Comparison of ENCODE assay signal across 8 mouse cellular contexts in the genomic region with DNA sequence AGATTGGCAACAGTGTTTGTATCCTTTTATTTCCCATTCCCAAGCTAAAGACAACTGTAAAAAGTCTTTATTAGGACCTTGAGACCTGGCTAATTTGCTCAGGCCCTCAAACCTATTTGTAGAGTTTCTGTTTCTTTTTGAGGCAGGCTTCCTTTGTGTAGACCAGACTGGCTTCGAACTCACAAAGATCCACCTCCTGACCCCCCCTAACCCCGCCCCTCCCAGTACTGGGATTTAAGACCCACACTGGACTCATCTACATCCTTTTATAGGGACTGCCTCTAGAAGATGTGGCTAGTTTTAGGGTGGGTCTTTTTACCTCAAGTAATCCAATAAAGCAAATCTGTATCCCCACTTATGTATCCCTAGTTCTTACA. TPM values are rescaled to one million over a fixed set of nuclear protein-coding genes. Genes with fewer than 3 reads are reported as not detected.
DNase-seq lines count a peak whose midpoint lies in the region; ATAC-seq and TF ChIP-seq lines count a peak whose summit lies in the region.

No protein-coding gene starts in this region.

- peaks cover 36% of the 10 kb centered on the region for H3K36me3 ChIP-seq in heart, embryonic 10.5 days
- peaks cover 43% of the 10 kb centered on the region for H3K36me3 ChIP-seq in E14TG2a.4 (ENCODE audit: insufficient read depth, low read length)
- peaks cover 18% of the 10 kb centered on the region for H3K36me3 ChIP-seq in forebrain, embryonic 16.5 days (ENCODE audit: control insufficient read depth, insufficient read depth)
- H3K36me3 ChIP-seq in liver, embryonic 16.5 days (ENCODE audit: control insufficient read depth, insufficient read depth) = peaks cover 28% of the 10 kb centered on the region

- H3K9me3 ChIP-seq in heart, embryonic 10.5 days = no peaks in the 10 kb centered on the region
- H3K9me3 ChIP-seq in E14TG2a.4 (ENCODE audit: low read length) = no peaks in the 10 kb centered on the region
- H3K9me3 ChIP-seq in forebrain, embryonic 16.5 days (ENCODE audit: control insufficient read depth, low read length) = no peaks in the 10 kb centered on the region
- no peaks in the 10 kb centered on the region for H3K9me3 ChIP-seq in liver, embryonic 16.5 days (replicated peaks; ENCODE audit: control insufficient read depth, low read length)

- WGBS in heart, embryonic 10.5 days = 32% methylated on average over 2 of the region's 2 CpGs
- 9% methylated on average over 2 of the region's 2 CpGs for WGBS in forebrain, embryonic 16.5 days
- 13% methylated on average over 2 of the region's 2 CpGs for WGBS in liver, embryonic 16.5 days (ENCODE audit: insufficient replicate concordance)

- no peak for DNase-seq in heart, embryonic 10.5 days (ENCODE audit: low spot score)
- no peak for DNase-seq in heart, postnatal 4 days
- no peak for DNase-seq in adrenal gland, adult 2 months
- DNase-seq in gastrocnemius, adult 18-20 months (ENCODE audit: low spot score) = no peak
- DNase-seq in cerebellum, postnatal 10 days = no peak

- TF ChIP-seq CTCF in E14TG2a.4 (conservative IDR thresholded peaks at IDR 0.05; ENCODE audit: low read length) = no peak

- peak overlapping the region; percentile 58 for H3K4me2 ChIP-seq in forebrain, embryonic 16.5 days (ENCODE audit: low read length)
- peak overlapping the region; percentile 53 for H3K4me2 ChIP-seq in liver, embryonic 16.5 days (ENCODE audit: low read depth, low read length)

- H3K9ac ChIP-seq in forebrain, embryonic 16.5 days (replicated peaks; ENCODE audit: low read depth, low read length) = peak overlapping the region; percentile 35; the same call in 1 of the 2 replicates
- H3K9ac ChIP-seq in liver, embryonic 16.5 days (ENCODE audit: low read depth, low read length) = no peak overlapping the region

- H3K27ac ChIP-seq in heart, embryonic 10.5 days = peak overlapping the region; percentile 100
- H3K27ac ChIP-seq in forebrain, embryonic 16.5 days (ENCODE audit: low read length) = peak overlapping the region; percentile 70; the same call in 1 of the 2 replicates
- peak overlapping the region; percentile 79 for H3K27ac ChIP-seq in liver, embryonic 16.5 days (ENCODE audit: low read length)

- H3K4me3 ChIP-seq in heart, embryonic 10.5 days = peak overlapping the region; percentile 94
- peak overlapping the region; percentile 93 for H3K4me3 ChIP-seq in E14TG2a.4 (replicated peaks; ENCODE audit: low read length)
- peak overlapping the region; percentile 99 for H3K4me3 ChIP-seq in forebrain, embryonic 16.5 days (replicated peaks; ENCODE audit: low read length)
- peak overlapping the region; percentile 96 for H3K4me3 ChIP-seq in liver, embryonic 16.5 days (ENCODE audit: low read depth, low read length)

- H3K4me1 ChIP-seq in heart, embryonic 10.5 days = peaks cover 25% of the 10 kb centered on the region
- peaks cover 65% of the 10 kb centered on the region for H3K4me1 ChIP-seq in E14TG2a.4 (replicated peaks; ENCODE audit: low read depth, low read length)
- H3K4me1 ChIP-seq in forebrain, embryonic 16.5 days (replicated peaks; ENCODE audit: control insufficient read depth, insufficient read depth, low read length) = peaks cover 22% of the 10 kb centered on the region
- H3K4me1 ChIP-seq in liver, embryonic 16.5 days (ENCODE audit: control insufficient read depth, low read depth, low read length) = peaks cover 26% of the 10 kb centered on the region

- no peaks in the 10 kb centered on the region for H3K27me3 ChIP-seq in heart, embryonic 10.5 days (ENCODE audit: insufficient read depth, poor library complexity, severe bottlenecking)
- peaks cover 26% of the 10 kb centered on the region for H3K27me3 ChIP-seq in E14TG2a.4 (ENCODE audit: insufficient read depth, low read length)
- peaks cover 5% of the 10 kb centered on the region for H3K27me3 ChIP-seq in forebrain, embryonic 16.5 days (replicated peaks; ENCODE audit: control insufficient read depth, insufficient read depth, low read length)
- no peaks in the 10 kb centered on the region for H3K27me3 ChIP-seq in liver, embryonic 16.5 days (ENCODE audit: control insufficient read depth, insufficient read depth, low read depth, low read length)

- peak; percentile 13 for ATAC-seq in forebrain, embryonic 16.5 days
- ATAC-seq in liver, embryonic 16.5 days (ENCODE audit: low read depth) = no peak

RNA-seq across cellular contexts. Expression of gene Chtop, which starts 0.4 kb away (rescaled TPM):
- polyA plus RNA-seq in heart, embryonic 10.5 days (2016; fragmentation: Nextera tagmentation; extraction: Ambion mirVana) = 120 and 136 TPM in 2 replicates
- 100 to 1,000 TPM; 140 to 143 TPM for total RNA-seq in heart, postnatal 4 days (2021)
- polyA plus RNA-seq in forebrain, embryonic 16.5 days (2015; fragmentation: Nextera tagmentation; extraction: Ambion mirVana) = 202 and 220 TPM in 2 replicates
- polyA plus RNA-seq in liver, embryonic 16.5 days (2015; fragmentation: Nextera tagmentation; extraction: Ambion mirVana) = 38.8 and 41.2 TPM in 2 replicates
- total RNA-seq in adrenal gland, adult 2 months (2021) = 100 to 1,000 TPM; 105 to 110 TPM
- 34.5 and 37.2 TPM in 2 replicates for polyA plus RNA-seq in adrenal gland, adult 2 months (2012; rRNA removed)
- 100 to 1,000 TPM in 1 of 2 experiments, 10 to 100 TPM in 1; 88.7 to 103 TPM for total RNA-seq in gastrocnemius, adult 18-20 months (2021)

RNA-seq across cellular contexts. Expression of gene S100a1, which starts 4.5 kb away (rescaled TPM):
- polyA plus RNA-seq in heart, embryonic 10.5 days (2016; fragmentation: Nextera tagmentation; extraction: Ambion mirVana) = 64.6 and 111 TPM in 2 replicates
- 100 to 1,000 TPM; 282 to 313 TPM for total RNA-seq in heart, postnatal 4 days (2021)
- 11.2 and 14.3 TPM in 2 replicates for polyA plus RNA-seq in forebrain, embryonic 16.5 days (2015; fragmentation: Nextera tagmentation; extraction: Ambion mirVana)
- polyA plus RNA-seq in liver, embryonic 16.5 days (2015; fragmentation: Nextera tagmentation; extraction: Ambion mirVana) = 26.5 and 33.8 TPM in 2 replicates
- 100 to 1,000 TPM; 199 to 282 TPM for total RNA-seq in adrenal gland, adult 2 months (2021)
- polyA plus RNA-seq in adrenal gland, adult 2 months (2012; rRNA removed) = 81.4 and 98.2 TPM in 2 replicates
- total RNA-seq in gastrocnemius, adult 18-20 months (2021) = 100 to 1,000 TPM; 205 to 220 TPM

RNA-seq across cellular contexts. Expression of gene S100a13, which starts 4.5 kb away (rescaled TPM):
- polyA plus RNA-seq in heart, embryonic 10.5 days (2016; fragmentation: Nextera tagmentation; extraction: Ambion mirVana) = 32.3 and 52.5 TPM in 2 replicates
- 10 to 100 TPM; 34.2 to 37.9 TPM for total RNA-seq in heart, postnatal 4 days (2021)
- polyA plus RNA-seq in forebrain, embryonic 16.5 days (2015; fragmentation: Nextera tagmentation; extraction: Ambion mirVana) = 8.0 and 9.7 TPM in 2 replicates
- 18.9 and 19.6 TPM in 2 replicates for polyA plus RNA-seq in liver, embryonic 16.5 days (2015; fragmentation: Nextera tagmentation; extraction: Ambion mirVana)
- 10 to 100 TPM; 28.5 to 51.2 TPM for total RNA-seq in adrenal gland, adult 2 months (2021)
- 19.7 and 26.7 TPM in 2 replicates for polyA plus RNA-seq in adrenal gland, adult 2 months (2012; rRNA removed)
- 10 to 100 TPM; 10.4 to 14.4 TPM for total RNA-seq in gastrocnemius, adult 18-20 months (2021)

RNA-seq across cellular contexts. Expression of gene S100a14, which starts 16.9 kb away (rescaled TPM):
- 0.28 TPM in 1 of 2 replicates, not detected in the other for polyA plus RNA-seq in heart, embryonic 10.5 days (2016; fragmentation: Nextera tagmentation; extraction: Ambion mirVana)
- total RNA-seq in heart, postnatal 4 days (2021) = under 1 TPM in 1 of 2 experiments, not detected in 1; 0.74 TPM
- 0.31 TPM in 1 of 2 replicates, not detected in the other for polyA plus RNA-seq in forebrain, embryonic 16.5 days (2015; fragmentation: Nextera tagmentation; extraction: Ambion mirVana)
- 0.09 TPM in 1 of 2 replicates, not detected in the other for polyA plus RNA-seq in liver, embryonic 16.5 days (2015; fragmentation: Nextera tagmentation; extraction: Ambion mirVana)
- total RNA-seq in adrenal gland, adult 2 months (2021) = under 1 TPM in 1 of 2 experiments, not detected in 1; 0.31 TPM
- not detected in 2 replicates for polyA plus RNA-seq in adrenal gland, adult 2 months (2012; rRNA removed)
- total RNA-seq in gastrocnemius, adult 18-20 months (2021) = under 1 TPM in 1 of 2 experiments, not detected in 1; 0.39 TPM

RNA-seq across cellular contexts. Expression of gene Snapin, which starts 18.9 kb away (rescaled TPM):
- polyA plus RNA-seq in heart, embryonic 10.5 days (2016; fragmentation: Nextera tagmentation; extraction: Ambion mirVana) = 71.7 and 74.4 TPM in 2 replicates
- total RNA-seq in heart, postnatal 4 days (2021) = 10 to 100 TPM; 50.0 to 58.0 TPM
- polyA plus RNA-seq in forebrain, embryonic 16.5 days (2015; fragmentation: Nextera tagmentation; extraction: Ambion mirVana) = 76.8 and 83.3 TPM in 2 replicates
- 17.8 and 18.2 TPM in 2 replicates for polyA plus RNA-seq in liver, embryonic 16.5 days (2015; fragmentation: Nextera tagmentation; extraction: Ambion mirVana)
- total RNA-seq in adrenal gland, adult 2 months (2021) = 10 to 100 TPM; 72.1 to 73.8 TPM
- 23.8 and 32.5 TPM in 2 replicates for polyA plus RNA-seq in adrenal gland, adult 2 months (2012; rRNA removed)
- total RNA-seq in gastrocnemius, adult 18-20 months (2021) = 10 to 100 TPM; 78.8 to 79.5 TPM
